Mouse (Mus musculus): ENCODE data around the gene Rfxap. TPM values are rescaled to one million over a fixed set of nuclear protein-coding genes. Genes with fewer than 3 reads are reported as not detected.

Gene Rfxap
- polyA plus RNA-seq (2016; fragmentation: Nextera tagmentation; extraction: Ambion mirVana), result 31.3 and 33.1 TPM in 2 replicates

DNA sequence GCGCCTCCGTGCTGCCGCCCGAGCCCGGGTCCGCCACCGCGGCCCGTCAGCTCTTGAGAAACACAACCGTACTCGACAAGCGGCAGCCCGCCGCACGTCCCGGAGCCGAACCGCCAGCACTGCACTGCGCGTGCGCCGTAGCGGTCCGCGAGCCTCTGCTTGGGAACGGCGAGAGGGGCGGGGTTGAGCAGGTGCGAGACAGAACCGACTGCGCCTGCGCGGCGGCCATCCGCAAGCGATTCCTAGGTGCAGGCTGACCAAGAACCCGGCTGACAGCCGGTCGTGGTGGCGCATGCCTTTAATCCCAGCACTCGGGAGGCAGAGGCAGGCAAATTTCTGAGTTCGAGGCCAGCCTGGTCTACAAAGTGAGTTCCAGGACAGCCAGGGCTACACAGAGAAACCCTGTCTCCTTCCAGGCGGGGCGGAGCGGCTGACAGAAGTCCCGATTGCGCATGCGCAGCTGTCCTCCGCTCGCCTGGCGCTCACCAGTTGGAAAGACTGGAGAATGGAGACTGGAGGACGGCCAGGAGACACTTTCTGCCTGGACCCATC is at the start of gene Rfxap:
Gene Rfxap (minus strand): TSS at position 126 of the 552 bp plus-strand sequence.
- under 1% methylated on average over 52 of the region's 52 CpGs for WGBS

DNA sequence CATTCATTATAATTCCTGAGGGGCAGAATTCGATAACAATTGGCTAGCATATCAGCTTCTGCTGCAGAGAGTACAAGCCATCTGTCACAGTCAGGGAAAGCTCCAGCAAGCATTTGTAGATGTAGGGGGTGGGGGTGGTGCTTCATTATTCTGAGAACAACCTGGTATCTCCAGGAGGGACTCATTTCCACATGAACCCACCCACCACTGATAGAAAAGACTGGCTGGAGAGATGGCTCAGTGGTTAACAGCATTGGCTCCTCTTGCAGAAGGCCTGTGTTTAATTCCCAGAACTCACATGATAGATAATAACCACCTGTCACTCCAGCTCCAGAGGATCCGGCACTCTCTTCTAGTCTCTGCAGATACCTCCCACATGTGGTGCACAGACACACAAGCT is 27.8 kb upstream of the Rfxap start:
- Histone ChIP-seq H3K36me3 (replicated peaks) (no peaks in the 10 kb centered on the region), H3K27ac (replicated peaks) (no peak overlapping the region), H3K4me1 (no peaks in the 10 kb centered on the region), H3K4me3 (no peak overlapping the region), H3K9me3 (no peaks in the 10 kb centered on the region), H3K27me3 (replicated peaks; ENCODE audit: low read depth, poor library complexity, severe bottlenecking) (no peaks in the 10 kb centered on the region)
- no peak for DNase-seq (ENCODE audit: low spot score)
- WGBS, result 71% methylated on average over 2 of the region's 2 CpGs

More for the DNA sequence above, at the start of gene Rfxap:
- Histone ChIP-seq H3K9me3 (no peaks in the 10 kb centered on the region), H3K27ac (replicated peaks) (peak within 1 kb of the TSS; percentile 97), H3K27me3 (replicated peaks; ENCODE audit: low read depth, poor library complexity, severe bottlenecking) (0 out of 2 replicates have a peak, but pooled peaks cover 4% of the 10 kb centered on the region), H3K4me3 (peak within 1 kb of the TSS; percentile 93), H3K36me3 (replicated peaks) (peaks cover 21% of the 10 kb centered on the region), H3K4me1 (peaks cover 28% of the 10 kb centered on the region)
- DNase-seq (ENCODE audit: low spot score), result peak; percentile 98

DNA sequence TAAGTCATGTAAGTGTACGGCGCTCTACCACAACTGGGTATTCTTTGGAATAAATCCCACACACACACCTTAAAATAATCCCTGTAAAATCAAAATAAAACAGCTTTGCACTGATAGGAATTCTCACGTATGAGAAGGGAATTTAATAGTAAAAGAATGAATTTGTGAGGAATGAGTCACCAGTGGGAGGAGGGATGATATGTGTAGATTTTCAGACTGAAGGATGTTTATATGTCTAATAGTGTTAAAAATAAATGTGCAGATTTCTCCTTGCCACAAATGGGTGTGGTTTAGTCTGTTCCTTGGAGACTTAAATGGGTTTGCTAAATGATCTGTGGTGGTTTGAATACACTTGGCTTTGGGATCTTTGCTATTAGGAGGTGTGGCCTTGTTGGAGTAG is 24.9 kb upstream of the Rfxap start:
- H3K4me1 ChIP-seq, result no peaks in the 10 kb centered on the region
- no peaks in the 10 kb centered on the region for H3K27me3 ChIP-seq (replicated peaks; ENCODE audit: low read depth, poor library complexity, severe bottlenecking)
- H3K36me3 ChIP-seq (replicated peaks), result no peaks in the 10 kb centered on the region
- no peaks in the 10 kb centered on the region for H3K9me3 ChIP-seq
- DNase-seq (ENCODE audit: low spot score), result no peak
- H3K4me3 ChIP-seq, result no peak overlapping the region
- 90% methylated on average over 3 of the region's 3 CpGs for WGBS
- H3K27ac ChIP-seq (replicated peaks), result no peak overlapping the region

DNA sequence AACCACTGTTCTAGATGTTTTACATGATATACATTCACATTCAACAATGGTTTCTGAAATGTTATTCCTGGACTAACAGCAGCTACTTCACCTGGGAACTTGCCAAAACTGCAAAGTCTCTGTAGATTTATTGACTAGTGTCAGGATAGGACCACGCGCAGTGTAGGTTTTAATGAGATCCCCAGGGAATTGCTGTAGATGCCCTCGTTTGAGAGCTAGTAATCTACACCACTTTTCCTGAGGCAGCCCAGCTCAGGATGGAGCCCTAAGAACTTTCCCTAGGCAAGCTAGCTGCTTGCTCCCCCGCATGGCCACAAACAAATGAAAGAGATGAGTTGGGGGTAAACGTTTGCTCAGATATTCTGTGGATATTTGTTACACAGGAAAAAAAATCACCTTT is 14.9 kb upstream of the Rfxap start:
- no peaks in the 10 kb centered on the region for H3K27me3 ChIP-seq (replicated peaks; ENCODE audit: low read depth, poor library complexity, severe bottlenecking)
- WGBS, result 77% methylated on average over 5 of the region's 5 CpGs
- no peak overlapping the region for H3K27ac ChIP-seq (replicated peaks)
- no peak overlapping the region for H3K4me3 ChIP-seq
- H3K4me1 ChIP-seq, result no peaks in the 10 kb centered on the region
- H3K9me3 ChIP-seq, result no peaks in the 10 kb centered on the region
- H3K36me3 ChIP-seq (replicated peaks), result no peaks in the 10 kb centered on the region
- DNase-seq (ENCODE audit: low spot score), result no peak

DNA sequence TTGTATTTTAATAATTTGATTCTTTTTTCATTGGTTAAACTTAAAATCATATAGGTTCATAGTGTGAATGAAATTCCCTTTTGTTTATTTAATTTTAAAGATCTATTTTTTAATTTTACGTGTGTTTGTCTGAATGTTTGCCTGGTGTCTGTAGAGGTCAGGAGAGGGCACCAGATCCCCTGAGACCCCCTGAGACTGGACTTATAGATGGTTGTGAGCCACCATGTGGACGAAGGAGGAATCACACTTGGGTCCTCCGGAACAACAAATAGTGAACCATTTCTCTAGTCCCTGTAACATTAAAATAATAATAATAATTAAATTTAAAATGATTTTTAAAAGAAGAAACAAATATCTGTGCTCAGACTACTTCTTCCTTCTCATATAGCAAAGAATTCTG is 7.7 kb upstream of the Rfxap start:
- no peaks in the 10 kb centered on the region for H3K36me3 ChIP-seq (replicated peaks)
- peak; percentile 67 for DNase-seq (ENCODE audit: low spot score)
- 29% methylated on average over 3 of the region's 3 CpGs for WGBS

DNA sequence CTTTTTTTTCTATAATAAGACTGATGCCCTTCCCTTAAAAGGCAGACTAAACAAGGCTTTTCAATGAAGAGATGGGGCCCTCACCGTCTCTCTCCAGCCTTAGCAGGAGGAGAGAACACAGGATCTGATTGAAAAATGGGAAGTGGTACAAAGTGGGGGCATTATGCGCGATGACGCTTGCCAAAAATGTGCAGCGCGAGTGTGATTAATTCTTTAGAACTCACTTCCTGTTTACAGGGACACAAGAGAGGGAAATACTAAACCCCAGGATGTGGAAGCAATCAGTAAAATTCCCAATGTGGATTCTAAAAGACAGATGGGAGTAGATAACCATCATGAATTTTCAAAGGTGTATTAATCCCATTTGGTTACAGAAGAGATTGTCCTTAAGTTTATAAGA is 7.0 kb upstream of the Rfxap start:
- DNase-seq (ENCODE audit: low spot score), result no peak
- no peaks in the 10 kb centered on the region for H3K9me3 ChIP-seq
- H3K27ac ChIP-seq (replicated peaks), result no peak overlapping the region
- no peak overlapping the region for H3K4me3 ChIP-seq
- H3K27me3 ChIP-seq (replicated peaks; ENCODE audit: low read depth, poor library complexity, severe bottlenecking), result no peaks in the 10 kb centered on the region
- no peaks in the 10 kb centered on the region for H3K36me3 ChIP-seq (replicated peaks)
- H3K4me1 ChIP-seq, result no peaks in the 10 kb centered on the region
- 79% methylated on average over 6 of the region's 6 CpGs for WGBS

More for the DNA sequence above, 7.7 kb upstream of the Rfxap start:
- Histone ChIP-seq H3K9me3 (no peaks in the 10 kb centered on the region), H3K4me3 (no peak overlapping the region), H3K27ac (replicated peaks) (no peak overlapping the region), H3K27me3 (replicated peaks; ENCODE audit: low read depth, poor library complexity, severe bottlenecking) (no peaks in the 10 kb centered on the region), H3K4me1 (no peaks in the 10 kb centered on the region)

DNA sequence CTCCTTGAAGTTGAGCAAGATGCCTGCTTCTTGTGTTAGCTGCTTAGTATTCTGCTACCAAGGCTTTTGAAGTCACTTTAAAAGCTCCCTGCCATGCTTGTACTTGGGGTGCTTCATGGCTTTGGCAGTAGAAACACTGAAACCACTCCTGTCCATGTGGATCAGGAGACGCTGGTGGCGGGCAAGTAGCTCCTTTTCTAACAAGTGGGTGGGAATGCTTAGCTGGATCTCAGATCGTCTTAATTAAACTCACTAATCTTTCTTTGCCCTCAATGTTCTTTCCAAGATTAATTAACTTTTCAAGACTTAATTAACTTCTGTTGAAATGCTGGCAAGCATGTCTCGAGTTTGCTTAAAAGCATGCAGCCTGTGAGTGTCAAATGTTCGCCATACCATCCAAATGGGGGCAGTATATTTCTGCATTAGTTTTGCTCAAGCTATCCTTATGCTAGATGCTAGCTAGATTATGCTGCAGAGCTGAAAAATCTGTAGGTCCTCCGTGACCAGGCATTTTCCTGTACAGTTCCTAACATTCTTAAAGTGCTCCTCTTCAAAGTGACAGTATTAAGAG is 5.9 kb upstream of the Rfxap start:
- no peak overlapping the region for H3K4me3 ChIP-seq
- no peak for DNase-seq (ENCODE audit: low spot score)
- H3K27ac ChIP-seq (replicated peaks), result no peak overlapping the region
- no peaks in the 10 kb centered on the region for H3K36me3 ChIP-seq (replicated peaks)
- H3K9me3 ChIP-seq, result no peaks in the 10 kb centered on the region
- WGBS, result 75% methylated on average over 6 of the region's 6 CpGs
- H3K4me1 ChIP-seq, result no peaks in the 10 kb centered on the region
- 0 out of 2 replicates have a peak, but pooled peaks cover 4% of the 10 kb centered on the region for H3K27me3 ChIP-seq (replicated peaks; ENCODE audit: low read depth, poor library complexity, severe bottlenecking)

DNA sequence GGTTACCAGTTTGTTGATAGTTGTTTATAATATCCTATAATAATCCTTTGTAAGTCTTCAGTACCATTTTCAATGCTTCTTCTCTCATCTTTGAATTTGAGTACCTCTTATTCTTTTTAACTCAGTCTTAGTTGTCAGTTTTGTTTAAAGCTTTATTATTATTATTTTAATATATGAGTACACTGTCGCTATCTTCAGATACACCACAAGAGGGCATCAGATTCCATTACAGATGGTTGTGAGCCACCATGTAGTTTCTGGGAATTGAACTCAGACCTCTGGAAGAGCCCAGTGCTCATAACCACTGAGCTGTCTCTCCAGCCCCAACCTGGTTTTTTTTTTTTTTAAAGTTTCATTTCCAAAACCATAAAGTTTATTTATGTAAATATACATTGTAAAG is 4.0 kb upstream of the Rfxap start:
- DNase-seq (ENCODE audit: low spot score), result no peak
- Histone ChIP-seq H3K4me1 (peaks cover 15% of the 10 kb centered on the region), H3K27me3 (replicated peaks; ENCODE audit: low read depth, poor library complexity, severe bottlenecking) (0 out of 2 replicates have a peak, but pooled peaks cover 4% of the 10 kb centered on the region), H3K27ac (replicated peaks) (no peak overlapping the region), H3K4me3 (no peak overlapping the region), H3K36me3 (replicated peaks) (no peaks in the 10 kb centered on the region), H3K9me3 (no peaks in the 10 kb centered on the region)
- WGBS, result 42% methylated on average over 1 of the region's 1 CpGs

DNA sequence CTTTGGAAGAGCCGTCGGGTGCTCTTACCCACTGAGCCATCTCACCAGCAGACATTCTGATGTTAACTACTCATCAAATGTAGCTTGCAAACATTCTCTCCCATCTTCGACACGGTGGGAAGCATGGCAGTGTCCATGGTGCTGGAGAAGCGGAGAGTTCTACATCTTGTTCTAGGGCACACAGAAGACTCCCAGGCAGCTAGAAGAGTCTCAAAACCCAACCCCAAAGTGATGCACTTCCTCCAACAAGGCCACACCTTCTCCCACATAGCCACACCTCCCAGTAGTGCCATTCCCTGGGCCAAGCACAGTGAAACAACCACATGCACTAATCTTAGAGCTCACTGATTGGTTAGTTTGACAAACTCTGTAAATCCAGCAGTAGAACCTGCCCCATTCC is 1.5 kb upstream of the Rfxap start:
- 64% methylated on average over 5 of the region's 5 CpGs for WGBS
- Histone ChIP-seq H3K4me3 (no peak overlapping the region), H3K36me3 (replicated peaks) (peaks cover 13% of the 10 kb centered on the region), H3K27ac (replicated peaks) (no peak overlapping the region), H3K4me1 (peaks cover 28% of the 10 kb centered on the region), H3K27me3 (replicated peaks; ENCODE audit: low read depth, poor library complexity, severe bottlenecking) (0 out of 2 replicates have a peak, but pooled peaks cover 4% of the 10 kb centered on the region), H3K9me3 (no peaks in the 10 kb centered on the region)
- no peak for DNase-seq (ENCODE audit: low spot score)

DNA sequence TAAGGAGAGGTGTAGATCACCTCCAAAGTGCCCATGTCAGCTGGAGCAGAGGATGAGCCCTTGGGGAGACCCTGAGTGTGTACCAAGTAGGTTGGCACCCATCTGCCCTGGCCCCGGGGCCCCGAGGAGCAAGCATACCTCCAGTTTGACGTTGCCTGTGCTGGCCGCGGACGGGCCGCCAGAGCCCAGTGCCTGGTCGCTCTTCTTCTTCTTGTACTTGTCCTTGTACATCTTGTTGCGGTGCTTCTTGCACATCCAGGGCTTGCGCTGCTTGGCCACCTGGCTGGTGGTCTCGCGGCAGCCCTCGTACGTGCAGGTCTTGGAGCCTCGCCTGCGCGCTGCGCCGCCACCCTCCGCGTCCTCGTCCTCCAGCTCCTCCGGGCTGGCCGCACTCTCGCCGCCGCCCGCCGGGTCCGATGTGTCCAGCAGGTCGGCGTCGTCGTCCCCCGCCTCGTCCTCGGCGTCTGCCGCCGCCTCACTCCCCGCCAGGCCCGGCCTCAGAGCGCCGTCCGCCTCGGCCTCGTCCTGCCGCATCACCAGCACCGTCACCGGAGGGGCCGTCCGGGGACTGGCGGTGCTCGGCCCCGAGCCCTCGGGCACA is 430 bp downstream of the Rfxap start:
- Histone ChIP-seq H3K4me1 (peaks cover 28% of the 10 kb centered on the region), H3K4me3 (peak overlapping the region; percentile 93), H3K36me3 (replicated peaks) (peaks cover 21% of the 10 kb centered on the region), H3K27me3 (replicated peaks; ENCODE audit: low read depth, poor library complexity, severe bottlenecking) (0 out of 2 replicates have a peak, but pooled peaks cover 4% of the 10 kb centered on the region), H3K9me3 (no peaks in the 10 kb centered on the region), H3K27ac (replicated peaks) (peak overlapping the region; percentile 97)
- under 1% methylated on average over 56 of the region's 56 CpGs for WGBS
- DNase-seq (ENCODE audit: low spot score), result no peak

DNA sequence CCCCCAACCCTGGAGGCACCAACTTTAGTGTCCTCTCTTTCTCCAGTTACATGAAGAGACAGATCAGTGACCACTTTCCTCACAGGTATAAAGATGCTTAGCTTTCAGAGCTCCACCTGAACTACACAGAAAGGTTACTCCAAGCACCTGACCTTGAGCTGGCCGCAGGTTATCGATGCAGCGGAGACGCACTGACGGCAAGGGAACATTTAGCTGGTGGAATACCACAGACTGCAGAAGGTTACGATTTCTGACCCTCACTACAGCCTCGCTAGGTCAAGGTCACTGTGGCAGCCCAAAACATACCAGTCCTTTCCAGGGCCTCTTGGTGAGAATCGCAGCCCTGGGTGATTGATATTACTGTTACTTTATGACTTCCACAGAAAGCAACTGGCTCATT is 3.9 kb downstream of the Rfxap start:
- Histone ChIP-seq H3K36me3 (replicated peaks) (peaks cover 21% of the 10 kb centered on the region), H3K27ac (replicated peaks) (no peak overlapping the region), H3K4me3 (no peak overlapping the region), H3K9me3 (no peaks in the 10 kb centered on the region), H3K27me3 (replicated peaks; ENCODE audit: low read depth, poor library complexity, severe bottlenecking) (no peaks in the 10 kb centered on the region), H3K4me1 (peaks cover 28% of the 10 kb centered on the region)
- no peak for DNase-seq (ENCODE audit: low spot score)
- 94% methylated on average over 8 of the region's 8 CpGs for WGBS

DNA sequence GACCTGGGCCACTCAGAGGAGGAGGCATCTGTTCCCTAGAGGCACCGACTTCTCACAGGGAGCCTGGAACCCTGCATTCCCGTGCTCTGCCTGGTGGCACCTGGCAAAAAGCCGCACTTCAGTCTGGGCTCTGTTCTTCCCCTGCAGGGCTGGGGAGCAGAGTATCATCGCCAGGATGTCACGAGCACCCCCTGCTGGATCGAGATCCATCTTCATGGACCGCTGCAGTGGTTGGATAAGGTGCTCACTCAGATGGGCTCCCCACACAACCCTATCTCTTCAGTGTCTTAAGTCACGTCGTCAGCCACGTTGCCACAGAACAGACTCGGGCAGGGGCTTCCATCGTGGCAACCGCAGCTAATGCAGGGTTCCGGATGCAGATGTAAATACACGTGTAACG is 10.4 kb downstream of the Rfxap start:
- Histone ChIP-seq H3K4me3 (no peak overlapping the region), H3K9me3 (peaks cover 9% of the 10 kb centered on the region; the same call in 1 of the 2 replicates), H3K27ac (replicated peaks) (no peak overlapping the region), H3K27me3 (replicated peaks; ENCODE audit: low read depth, poor library complexity, severe bottlenecking) (0 out of 2 replicates have a peak, but pooled peaks cover 10% of the 10 kb centered on the region), H3K4me1 (peaks cover 3% of the 10 kb centered on the region; the same call in 1 of the 2 replicates), H3K36me3 (replicated peaks) (peaks cover 8% of the 10 kb centered on the region)
- WGBS, result 35% methylated on average over 16 of the region's 16 CpGs
- DNase-seq (ENCODE audit: low spot score), result peak; percentile 50

DNA sequence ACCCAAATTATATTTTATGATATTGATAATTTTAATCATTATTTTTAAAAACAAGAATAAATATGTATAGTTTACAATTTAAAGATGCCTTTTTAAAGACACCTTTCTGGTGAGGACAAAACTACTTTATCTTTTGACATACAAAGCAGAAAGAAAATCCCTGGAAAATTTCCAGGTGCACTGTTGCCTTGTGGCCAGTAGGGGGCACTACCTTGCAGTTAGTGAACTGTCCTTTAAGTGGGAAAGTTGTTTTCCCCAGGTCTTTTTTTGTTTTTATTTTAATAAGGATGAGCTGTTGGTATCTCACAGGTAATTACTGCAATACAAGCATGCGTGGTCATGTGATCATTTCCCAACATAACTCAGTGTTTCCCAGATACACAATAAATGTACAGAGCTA is 11.8 kb downstream of the Rfxap start:
- WGBS, result 98% methylated on average over 1 of the region's 1 CpGs
- no peak overlapping the region for H3K27ac ChIP-seq (replicated peaks)
- peaks cover 3% of the 10 kb centered on the region; the same call in 1 of the 2 replicates for H3K4me1 ChIP-seq
- 0 out of 2 replicates have a peak, but pooled peaks cover 10% of the 10 kb centered on the region for H3K27me3 ChIP-seq (replicated peaks; ENCODE audit: low read depth, poor library complexity, severe bottlenecking)
- peaks cover 8% of the 10 kb centered on the region for H3K36me3 ChIP-seq (replicated peaks)
- H3K4me3 ChIP-seq, result no peak overlapping the region
- no peak for DNase-seq (ENCODE audit: low spot score)
- H3K9me3 ChIP-seq, result peaks cover 9% of the 10 kb centered on the region; the same call in 1 of the 2 replicates
